Comparison of ENCODE assay signal across 8 mouse cellular contexts in genomic region chr11:119007461-119008456, GRCm38 (mm10). TPM values are rescaled to one million over a fixed set of nuclear protein-coding genes. Genes with fewer than 3 reads are reported as not detected.
DNase-seq lines count a peak whose midpoint lies in the region; ATAC-seq lines count a peak whose summit lies in the region.

No protein-coding gene starts in this region.

- no peaks in the 10 kb centered on the region for H3K36me3 ChIP-seq in forebrain, embryonic 13.5 days (ENCODE audit: poor library complexity, severe bottlenecking)
- no peaks in the 10 kb centered on the region for H3K36me3 ChIP-seq in midbrain, embryonic 10.5 days

- no peaks in the 10 kb centered on the region for H3K4me1 ChIP-seq in forebrain, embryonic 13.5 days
- peaks cover 10% of the 10 kb centered on the region for H3K4me1 ChIP-seq in midbrain, embryonic 10.5 days

- H3K9ac ChIP-seq in forebrain, embryonic 13.5 days: 0 out of 2 replicates have a peak overlapping the region, but pooled peaks have one; percentile 34

- H3K4me3 ChIP-seq in forebrain, embryonic 13.5 days: peak overlapping the region; percentile 24
- peak overlapping the region; percentile 46 for H3K4me3 ChIP-seq in midbrain, embryonic 10.5 days

- 23% methylated on average over 21 of the region's 21 CpGs for WGBS in forebrain, embryonic 13.5 days
- 21% methylated on average over 21 of the region's 21 CpGs for whole genome bisulfite sequencing in midbrain, embryonic 10.5 days

- no peaks in the 10 kb centered on the region for H3K27me3 ChIP-seq in forebrain, embryonic 13.5 days
- H3K27me3 ChIP-seq in midbrain, embryonic 10.5 days (ENCODE audit: low read depth, poor library complexity, severe bottlenecking): peaks cover 11% of the 10 kb centered on the region; the same call in 1 of the 2 replicates

- DNase-seq in adrenal gland, adult 2 months: peak; percentile 38
- no peak for DNase-seq in adrenal gland, postnatal 4 days (ENCODE audit: low spot score in 2 of 2)
- peak; percentile 68 to 89 for DNase-seq in kidney, postnatal 25 days
- DNase-seq in midbrain, embryonic 10.5 days (ENCODE audit: low spot score): peak; percentile 42
- DNase-seq in retina, embryonic 14.5 days (ENCODE audit: low spot score): no peak
- no peak for DNase-seq in urinary bladder, postnatal 14 days (ENCODE audit: low spot score)
- DNase-seq in adrenal gland, adult 18-20 months (ENCODE audit: low spot score in 2 of 2): no peak

- no peak for ATAC-seq in forebrain, embryonic 13.5 days

- no peak overlapping the region for H3K27ac ChIP-seq in forebrain, embryonic 13.5 days
- peak overlapping the region; percentile 61; the same call in 1 of the 2 replicates for H3K27ac ChIP-seq in midbrain, embryonic 10.5 days (replicated peaks)

- peak overlapping the region; percentile 41 for H3K4me2 ChIP-seq in forebrain, embryonic 13.5 days

- no peaks in the 10 kb centered on the region for H3K9me3 ChIP-seq in forebrain, embryonic 13.5 days (replicated peaks)
- H3K9me3 ChIP-seq in midbrain, embryonic 10.5 days (replicated peaks): no peaks in the 10 kb centered on the region

RNA-seq across cellular contexts. Expression of gene Cbx2, which starts 15.0 kb away (rescaled TPM):
- total RNA-seq in adrenal gland, adult 2 months (2021): 1 to 10 TPM; 5.1 to 5.3 TPM
- polyA plus RNA-seq in adrenal gland, adult 2 months (2012; rRNA removed): 2.7 and 2.9 TPM in 2 replicates
- 10 to 100 TPM in 1 of 2 experiments, 1 to 10 TPM in 1; 9.5 to 10.1 TPM for total RNA-seq in adrenal gland, postnatal 4 days (2021)
- 45.2 and 52.0 TPM in 2 replicates for polyA plus RNA-seq in forebrain, embryonic 13.5 days (2015; fragmentation: Nextera tagmentation; extraction: Ambion mirVana)
- 108 and 110 TPM in 2 replicates for polyA plus RNA-seq in midbrain, embryonic 10.5 days (2016; fragmentation: Nextera tagmentation; extraction: Ambion mirVana)
- 1 to 10 TPM; 3.1 to 6.6 TPM for total RNA-seq in adrenal gland, adult 18-20 months (2021)

RNA-seq across cellular contexts. Expression of gene Enpp7, which starts 19.8 kb away (rescaled TPM):
- not detected for total RNA-seq in adrenal gland, adult 2 months (2021)
- not detected in 2 replicates for polyA plus RNA-seq in adrenal gland, adult 2 months (2012; rRNA removed)
- total RNA-seq in adrenal gland, postnatal 4 days (2021): not detected
- polyA plus RNA-seq in forebrain, embryonic 13.5 days (2015; fragmentation: Nextera tagmentation; extraction: Ambion mirVana): not detected in 2 replicates
- polyA plus RNA-seq in midbrain, embryonic 10.5 days (2016; fragmentation: Nextera tagmentation; extraction: Ambion mirVana): not detected in 2 replicates
- total RNA-seq in adrenal gland, adult 18-20 months (2021): not detected

RNA-seq across cellular contexts. Expression of gene Cbx8, which starts 33.0 kb away (rescaled TPM):
- total RNA-seq in adrenal gland, adult 2 months (2021): 10 to 100 TPM; 16.3 to 22.9 TPM
- 11.3 and 12.2 TPM in 2 replicates for polyA plus RNA-seq in adrenal gland, adult 2 months (2012; rRNA removed)
- 10 to 100 TPM; 10.8 to 15.5 TPM for total RNA-seq in adrenal gland, postnatal 4 days (2021)
- polyA plus RNA-seq in forebrain, embryonic 13.5 days (2015; fragmentation: Nextera tagmentation; extraction: Ambion mirVana): 9.8 and 12.3 TPM in 2 replicates
- 13.5 and 15.0 TPM in 2 replicates for polyA plus RNA-seq in midbrain, embryonic 10.5 days (2016; fragmentation: Nextera tagmentation; extraction: Ambion mirVana)
- 10 to 100 TPM; 12.2 to 16.7 TPM for total RNA-seq in adrenal gland, adult 18-20 months (2021)

Comparison
In these comparisons a context has a peak if more than half of its experiments do, and no peak if none do; other contexts are left out.
1. DNase-seq: peak in adrenal gland, adult 2 months (single experiment), kidney, postnatal 25 days (2 of 2) and midbrain, embryonic 10.5 days (single experiment); none in adrenal gland, postnatal 4 days (0 of 2), retina, embryonic 14.5 days (single experiment), urinary bladder, postnatal 14 days (single experiment) and adrenal gland, adult 18-20 months (0 of 2).